Mouse (Mus musculus): ENCODE measurements around the gene Zfhx3.

The Zfhx3 gene

DNA sequence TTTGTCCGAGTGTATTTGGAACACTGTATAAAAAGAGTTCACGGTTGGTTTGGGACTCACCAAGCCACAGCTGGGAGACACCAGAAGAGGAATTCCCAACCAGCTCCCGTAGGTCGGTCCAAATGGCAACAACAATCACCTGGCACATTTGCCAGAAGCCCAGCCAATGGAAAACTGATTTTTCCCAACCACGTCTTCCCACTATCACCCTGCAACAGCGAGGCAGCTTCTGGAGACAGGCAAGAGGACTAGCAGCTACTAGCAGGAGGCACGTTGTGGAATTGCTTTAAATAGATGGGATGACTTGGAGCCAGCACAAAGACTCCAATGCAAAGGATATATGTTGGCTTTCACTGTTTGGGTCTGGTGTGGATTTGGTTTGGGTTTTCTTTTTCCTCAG is 593.7 kb downstream of the Zfhx3 start:
- DNase-seq (ENCODE audit: extremely low spot score, low read depth, low spot score) = no peak

DNA sequence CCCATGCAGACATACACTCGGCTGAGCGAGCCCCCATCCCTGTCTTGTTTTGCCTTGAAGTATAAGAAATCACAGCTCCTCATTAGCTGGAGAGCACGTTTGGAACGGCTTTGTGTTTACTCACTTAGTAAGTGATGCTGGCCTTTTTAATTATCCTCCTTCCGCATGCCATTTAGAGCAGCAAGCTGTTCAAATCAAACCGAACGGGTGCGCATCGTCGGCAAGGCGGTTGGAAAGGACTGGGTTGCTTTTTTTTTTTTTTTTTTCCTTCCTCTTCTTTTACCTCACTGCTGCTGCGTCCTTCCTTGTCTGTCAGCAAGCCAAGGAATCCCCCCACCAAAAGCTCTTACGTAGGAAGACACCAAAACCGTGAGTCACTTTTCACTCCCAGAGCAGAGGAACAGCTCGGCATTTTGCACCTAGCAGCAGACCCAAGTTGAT is 594.5 kb downstream of the Zfhx3 start:
- DNase-seq (ENCODE audit: extremely low spot score, low read depth, low spot score) = no peak

DNA sequence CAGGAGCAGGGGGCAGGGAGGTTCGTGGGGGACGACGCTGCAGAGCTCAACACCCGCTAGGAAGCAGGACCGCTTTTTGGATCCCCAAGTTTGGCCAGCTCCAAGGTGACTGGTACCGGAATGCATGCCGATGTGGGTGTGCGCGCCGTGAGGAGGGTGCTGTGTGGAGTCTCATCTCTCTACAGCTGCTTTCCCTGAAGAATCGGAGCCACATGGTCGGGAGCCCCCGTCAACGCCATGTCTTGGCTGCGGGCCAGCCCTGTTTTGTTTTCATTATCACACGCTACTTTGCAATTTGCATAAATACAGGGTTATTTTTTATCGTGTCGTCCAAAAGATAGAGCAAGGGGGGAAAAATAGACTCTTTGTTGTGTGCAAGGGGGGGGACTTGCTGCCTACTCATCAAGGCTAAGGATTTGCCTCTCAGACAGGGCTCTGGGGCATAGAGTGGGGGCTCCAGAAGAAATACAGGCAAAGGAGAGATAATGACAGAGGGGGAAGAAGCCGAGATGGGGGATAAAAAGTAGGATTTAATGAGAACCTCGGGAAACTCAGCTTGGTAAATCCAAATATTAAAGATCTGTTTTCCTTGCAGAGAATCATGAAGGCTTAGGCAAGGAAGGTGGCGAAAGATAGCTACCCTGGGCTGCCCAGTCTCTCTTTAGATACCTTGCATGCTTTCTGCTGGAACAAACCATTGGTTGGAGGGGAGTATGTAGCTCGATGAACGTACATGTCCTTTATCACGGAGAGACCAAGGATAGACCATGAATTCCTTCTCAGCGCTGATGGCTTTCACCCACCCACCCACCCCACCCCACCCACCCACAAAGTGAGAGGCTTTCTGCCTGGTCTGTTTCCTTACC is 595.5 kb downstream of the Zfhx3 start:
- no peak for DNase-seq (ENCODE audit: extremely low spot score, low read depth, low spot score)

DNA sequence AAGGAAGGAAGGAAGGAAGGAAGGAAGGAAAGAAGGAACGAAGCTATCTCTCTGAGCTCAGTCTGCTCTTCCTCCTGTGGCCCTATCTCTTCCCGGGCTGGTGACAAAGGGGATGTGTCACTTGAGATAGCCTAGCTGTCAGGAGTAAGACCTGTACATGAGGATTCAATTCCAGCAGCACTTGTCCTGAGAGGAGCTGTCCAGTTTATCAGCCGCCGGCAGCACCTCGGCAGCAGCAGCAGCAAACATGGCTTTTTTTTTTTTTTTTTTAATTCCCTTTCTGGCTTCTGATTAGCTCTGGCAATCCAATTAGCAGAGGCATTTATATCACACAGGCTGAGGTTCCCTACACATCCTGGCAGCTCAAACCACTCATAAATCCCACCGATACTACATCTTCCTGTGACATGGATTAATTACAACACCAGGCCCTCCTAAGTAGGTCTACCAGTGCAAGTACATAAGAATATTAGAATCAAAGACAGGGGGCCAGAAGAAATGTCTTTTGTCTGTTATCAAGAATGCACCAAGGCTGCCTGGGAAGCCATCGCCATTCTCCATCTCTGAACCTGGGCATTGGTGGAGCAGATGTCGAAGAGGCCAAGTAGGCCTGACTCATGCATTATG is 596.6 kb downstream of the Zfhx3 start:
- DNase-seq (ENCODE audit: extremely low spot score, low read depth, low spot score) = no peak

DNA sequence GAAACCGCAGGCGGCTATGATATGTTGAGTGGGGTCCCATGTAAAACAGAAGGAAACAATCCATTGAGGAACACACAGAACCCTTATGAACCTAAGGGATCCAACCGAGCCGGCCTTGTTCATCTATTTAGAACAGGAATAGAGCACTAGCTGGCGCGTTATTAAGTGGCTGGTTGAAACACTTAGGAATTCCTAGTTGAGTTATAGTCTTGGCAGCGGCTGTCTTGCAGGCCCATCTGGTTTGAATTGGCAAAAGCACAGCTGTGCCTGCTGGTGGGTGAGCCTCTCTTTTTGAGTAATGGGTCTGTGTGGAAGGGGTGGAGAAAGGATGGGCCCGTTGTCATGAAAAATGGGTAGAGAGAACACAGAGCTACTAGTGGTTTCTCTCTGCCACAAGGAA is 610.1 kb downstream of the Zfhx3 start:
- peak; percentile 52 for DNase-seq (ENCODE audit: extremely low spot score, low read depth, low spot score)

DNA sequence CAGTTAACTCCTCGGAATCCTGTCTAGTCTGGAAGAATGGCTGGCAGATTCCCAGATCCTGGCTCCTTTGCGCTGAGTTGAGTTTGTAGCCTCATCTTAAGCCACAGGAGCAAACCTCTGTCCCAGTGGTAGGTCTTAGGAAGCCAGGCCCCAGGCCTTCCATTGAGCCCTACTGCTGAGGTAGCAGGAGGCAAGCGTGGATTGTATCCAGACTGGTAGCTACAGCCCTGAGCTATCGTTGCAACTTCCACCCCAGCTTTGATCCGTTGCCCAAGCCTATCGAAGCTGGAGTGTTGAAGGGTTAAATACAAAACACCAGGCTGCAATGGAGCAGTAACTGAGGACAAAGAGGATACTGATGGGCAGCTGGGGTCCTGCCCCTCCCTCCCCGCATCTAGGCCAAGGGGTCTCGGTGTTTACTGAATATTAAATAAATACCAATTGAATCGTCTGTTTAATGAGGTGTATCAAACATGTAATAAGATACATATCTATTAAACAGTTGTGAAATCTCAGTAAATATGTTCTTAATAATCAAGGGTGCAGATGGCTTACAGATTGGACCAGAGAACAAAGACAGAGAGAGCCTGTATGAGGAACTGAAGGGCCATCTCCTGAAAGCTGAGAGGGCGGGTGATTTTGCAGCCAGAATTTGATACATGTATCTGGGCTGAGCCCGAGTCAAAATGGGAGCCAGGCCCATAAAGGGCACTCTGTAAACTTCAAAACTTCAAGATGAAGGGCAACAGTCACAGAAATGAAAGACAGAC is 611.5 kb downstream of the Zfhx3 start:
- no peak for DNase-seq (ENCODE audit: extremely low spot score, low read depth, low spot score)

DNA sequence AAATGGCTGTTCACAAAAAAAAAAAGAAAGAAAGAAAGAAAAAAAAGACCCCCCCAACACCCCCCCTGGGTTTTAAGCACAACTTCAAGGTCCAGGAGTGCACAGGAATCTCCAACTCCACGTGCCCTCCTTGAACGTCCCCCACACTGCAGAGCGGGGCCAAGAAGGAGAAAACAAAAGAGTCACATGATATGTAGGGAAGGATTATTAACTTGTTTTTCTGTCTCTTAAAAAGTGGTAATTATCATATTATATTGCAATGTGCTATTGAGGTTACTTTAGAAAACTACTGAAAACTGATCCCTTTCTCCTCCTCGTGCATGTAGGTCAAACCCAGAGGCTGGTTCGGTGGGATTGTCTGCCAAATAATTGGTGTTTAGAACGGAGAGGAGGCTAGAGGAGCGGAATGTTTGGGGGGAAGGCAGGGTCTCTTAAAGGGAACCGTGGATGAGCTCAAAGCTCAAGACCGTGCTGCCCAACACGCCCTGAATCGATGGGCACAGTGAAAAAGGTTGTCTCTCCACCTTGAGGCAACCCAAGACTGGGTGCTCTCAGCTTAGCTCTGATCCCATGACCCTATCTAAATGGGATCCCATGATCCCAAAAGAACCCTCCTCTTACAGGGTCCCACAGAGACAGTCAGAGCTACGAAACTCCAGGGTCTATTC is 612.3 kb downstream of the Zfhx3 start:
- no peak for DNase-seq (ENCODE audit: extremely low spot score, low read depth, low spot score)

DNA sequence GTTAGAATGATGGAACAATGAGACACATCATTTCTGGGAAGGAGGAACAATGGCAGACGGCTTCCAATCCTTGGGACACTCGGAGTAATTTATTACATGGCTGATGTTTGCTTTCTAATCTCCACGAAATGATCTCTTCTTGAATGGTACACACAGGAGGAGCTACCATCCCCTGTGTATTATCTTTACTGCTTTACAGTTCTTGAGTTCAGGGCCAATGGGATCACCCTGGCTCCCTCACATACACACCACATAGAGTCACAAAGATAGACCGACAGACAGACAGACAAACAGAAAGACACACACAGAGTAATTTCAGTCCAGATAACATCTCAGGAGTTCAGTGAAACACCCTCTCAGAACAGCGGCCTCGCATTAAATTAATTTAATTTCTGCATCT is 621.0 kb downstream of the Zfhx3 start:
- DNase-seq (ENCODE audit: extremely low spot score, low read depth, low spot score) = no peak

DNA sequence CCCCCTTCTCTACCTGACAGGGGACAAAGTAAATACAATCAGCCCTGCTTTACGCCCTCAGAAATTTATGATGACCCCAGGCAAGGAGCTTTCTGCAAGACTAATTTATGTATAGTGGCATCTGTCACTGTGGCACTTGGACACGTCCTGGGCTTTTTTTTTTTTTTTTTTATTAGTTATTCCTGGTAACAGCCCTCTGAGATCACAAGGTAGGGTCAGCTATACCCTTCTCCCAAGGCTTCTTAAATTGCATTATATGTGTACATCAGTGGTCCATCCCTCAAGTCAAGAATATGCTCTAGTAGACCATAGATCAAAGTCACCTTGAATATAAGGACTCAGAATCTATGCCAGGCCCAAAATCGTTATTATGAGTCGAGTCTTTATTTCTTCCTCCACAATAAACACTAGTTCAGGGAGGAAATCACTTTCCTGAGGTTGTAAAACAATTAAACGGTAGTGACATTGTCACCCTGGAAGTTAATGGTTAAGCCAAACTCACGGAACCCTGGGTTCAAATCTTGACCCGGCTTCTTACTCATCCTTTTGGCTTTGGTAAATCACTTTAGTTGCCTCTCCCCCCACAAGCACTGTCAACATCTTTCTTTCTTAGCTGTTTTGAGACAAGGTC is 621.6 kb downstream of the Zfhx3 start:
- no peak for DNase-seq (ENCODE audit: extremely low spot score, low read depth, low spot score)

DNA sequence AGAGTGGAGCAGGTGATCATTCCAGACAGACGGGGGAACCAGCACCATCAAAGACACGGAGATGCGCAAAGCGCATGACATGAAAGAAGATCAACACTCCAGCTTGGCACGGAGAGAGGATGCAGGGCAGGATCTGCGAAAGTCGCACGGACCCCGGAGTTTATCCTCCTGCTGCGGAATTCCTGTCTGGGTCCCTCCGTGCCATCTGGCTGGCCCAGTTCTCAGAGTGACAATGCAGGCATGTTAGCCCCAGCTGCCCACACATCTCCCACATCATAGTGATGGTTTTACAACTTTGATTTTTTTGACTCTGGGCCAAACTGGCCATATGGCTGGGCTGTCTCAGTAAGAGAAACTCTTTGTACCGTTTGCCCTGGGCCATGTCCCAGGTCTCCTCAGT is 623.6 kb downstream of the Zfhx3 start:
- no peak for DNase-seq (ENCODE audit: extremely low spot score, low read depth, low spot score)

DNA sequence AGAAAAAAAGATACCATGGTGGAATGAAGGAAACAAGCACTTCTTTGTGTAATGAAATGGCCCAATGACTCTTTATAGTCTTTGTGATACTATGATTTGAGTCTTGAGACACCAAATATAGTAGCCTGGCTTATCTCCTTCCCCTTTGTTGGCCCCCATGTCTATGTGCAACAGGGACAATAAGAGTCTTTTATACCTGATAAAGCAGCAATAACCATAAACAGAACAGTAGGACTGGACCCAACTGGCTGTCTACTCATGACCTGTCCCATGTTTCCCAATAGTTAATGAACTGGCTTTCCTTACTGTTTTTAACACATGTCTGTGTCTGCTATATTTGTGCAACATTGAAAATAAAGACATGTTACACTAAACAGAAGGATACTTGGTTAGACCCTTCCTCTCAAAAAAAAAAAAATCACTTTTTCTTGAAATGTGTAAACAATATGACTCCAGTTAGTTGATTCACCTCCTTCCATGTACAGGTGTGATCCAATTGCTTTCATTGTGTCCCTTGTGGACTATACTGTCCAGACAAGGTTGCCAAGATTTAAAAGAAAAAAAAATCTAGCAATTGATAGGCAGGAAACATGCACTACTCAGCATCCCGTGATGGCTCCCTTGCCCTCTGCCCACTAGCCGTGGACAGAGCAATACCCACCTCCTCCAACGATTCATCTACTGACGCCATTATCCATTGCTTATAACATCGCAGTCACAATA is 631.0 kb downstream of the Zfhx3 start:
- DNase-seq (ENCODE audit: extremely low spot score, low read depth, low spot score) = no peak

DNA sequence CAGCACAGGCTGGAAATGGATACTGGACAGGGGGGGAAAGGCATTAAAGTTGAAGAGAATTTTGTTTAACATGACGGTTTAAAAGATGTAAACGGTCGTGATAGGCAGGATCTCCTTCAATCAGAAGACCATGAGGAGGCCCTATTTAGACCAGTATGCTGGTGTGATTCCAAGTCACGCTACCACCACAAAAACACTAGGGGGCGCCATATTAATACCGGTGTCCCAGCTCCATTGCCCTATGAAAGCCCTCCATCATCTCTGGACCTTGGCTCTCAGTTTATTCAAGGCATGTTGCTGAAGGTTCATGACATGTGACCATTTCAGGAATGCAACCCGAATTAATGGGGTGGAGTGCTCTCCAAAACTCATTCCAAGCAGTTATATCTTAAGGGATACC is 631.7 kb downstream of the Zfhx3 start:
- DNase-seq (ENCODE audit: extremely low spot score, low read depth, low spot score) = no peak

DNA sequence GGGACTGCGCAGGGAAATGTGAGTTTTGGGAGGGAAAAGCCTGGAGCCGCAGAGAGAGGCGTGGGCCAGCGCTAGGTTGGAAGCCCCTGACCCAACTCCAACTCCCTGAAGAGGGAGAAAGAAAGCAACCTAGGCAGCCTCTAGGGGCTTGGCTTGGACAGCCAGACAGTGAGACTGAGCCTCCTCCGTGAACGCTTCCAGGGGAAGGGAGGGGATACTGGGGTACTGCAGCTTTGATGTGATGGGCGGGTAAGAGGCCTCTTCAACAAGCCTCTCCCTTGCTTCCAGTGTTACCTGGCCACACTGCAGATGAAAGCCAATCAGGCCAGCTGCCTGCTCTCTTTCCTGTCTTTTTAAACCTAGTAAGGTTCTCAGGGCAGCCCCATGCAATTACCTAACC is 635.1 kb downstream of the Zfhx3 start:
- DNase-seq (ENCODE audit: extremely low spot score, low read depth, low spot score) = no peak

DNA sequence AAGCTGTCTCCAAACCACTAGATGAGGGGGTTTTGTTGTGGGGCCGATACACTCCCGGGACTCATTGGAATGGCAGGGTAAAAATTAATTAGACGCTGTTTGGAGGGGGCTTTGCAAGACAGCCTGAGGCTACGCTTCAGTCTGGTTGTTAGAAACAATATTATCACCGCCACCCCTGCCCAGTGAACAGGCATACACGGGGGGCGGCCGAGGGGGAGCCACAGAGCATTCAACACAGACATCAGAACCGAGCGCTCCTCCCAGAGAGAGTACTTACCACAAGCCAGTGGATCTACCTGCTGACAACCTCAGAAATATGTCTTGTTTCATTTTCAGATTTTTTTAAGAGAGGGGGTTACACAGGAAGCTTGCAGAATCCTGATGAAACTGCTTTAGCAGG is 635.9 kb downstream of the Zfhx3 start:
- DNase-seq (ENCODE audit: extremely low spot score, low read depth, low spot score) = no peak

DNA sequence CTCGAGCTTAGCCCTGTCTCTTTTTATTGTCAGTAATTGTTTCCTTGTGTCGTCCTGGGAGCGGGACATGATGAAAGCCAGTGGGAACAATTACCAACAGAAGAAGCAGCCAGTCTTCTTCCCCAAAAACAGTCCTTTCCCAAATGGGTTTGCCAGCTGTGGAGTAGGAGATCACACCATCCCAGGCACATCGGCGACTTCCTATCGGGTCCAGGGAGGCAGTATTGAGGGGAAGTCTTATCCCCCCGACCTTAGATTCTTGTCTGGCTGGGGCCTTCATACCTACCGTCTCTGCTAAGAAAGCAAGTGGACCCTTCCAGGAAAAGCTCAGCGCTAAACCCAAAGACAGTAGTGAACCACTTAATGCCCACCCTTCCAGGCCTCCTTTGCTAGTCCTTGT is 637.4 kb downstream of the Zfhx3 start:
- no peak for DNase-seq (ENCODE audit: extremely low spot score, low read depth, low spot score)

DNA sequence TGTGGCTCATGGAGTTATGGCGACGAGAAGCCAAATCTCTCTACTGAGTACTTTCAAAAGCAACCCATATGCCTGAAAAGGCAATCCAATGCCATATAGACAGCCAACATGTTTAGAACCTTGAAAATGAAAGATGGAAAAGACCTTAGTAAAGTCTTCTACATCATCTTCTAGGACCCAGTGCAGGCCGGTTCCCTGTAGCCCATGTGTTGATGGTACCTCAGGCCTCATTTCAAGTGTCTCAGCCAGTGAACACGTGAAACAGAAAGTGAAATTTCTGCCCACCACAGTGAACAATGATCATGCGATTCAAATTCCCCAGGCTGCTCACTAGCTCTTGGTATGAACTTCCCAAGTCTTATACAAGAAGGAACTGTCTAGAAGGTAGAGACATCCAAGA is 637.9 kb downstream of the Zfhx3 start:
- DNase-seq (ENCODE audit: extremely low spot score, low read depth, low spot score) = no peak

DNA sequence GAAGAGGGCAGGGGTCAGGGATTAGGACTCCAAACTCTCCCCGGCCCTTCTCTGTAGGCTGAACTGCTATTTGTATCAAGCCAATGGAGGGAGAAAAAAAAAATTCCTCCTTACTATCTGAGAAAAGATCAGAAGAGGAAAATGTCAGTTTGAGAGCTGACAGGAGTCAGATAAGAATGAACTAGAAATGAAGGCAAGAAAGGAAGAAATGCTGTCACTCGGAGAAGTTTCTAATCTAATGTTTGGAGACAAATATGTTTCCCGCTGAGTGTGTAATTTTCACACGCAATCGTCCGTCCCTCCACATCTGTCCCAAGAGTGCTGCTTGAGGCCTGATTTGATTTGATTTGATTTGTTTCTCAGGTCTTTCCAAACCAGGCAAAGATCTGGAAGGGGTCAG is 639.1 kb downstream of the Zfhx3 start:
- no peak for DNase-seq (ENCODE audit: extremely low spot score, low read depth, low spot score)

DNA sequence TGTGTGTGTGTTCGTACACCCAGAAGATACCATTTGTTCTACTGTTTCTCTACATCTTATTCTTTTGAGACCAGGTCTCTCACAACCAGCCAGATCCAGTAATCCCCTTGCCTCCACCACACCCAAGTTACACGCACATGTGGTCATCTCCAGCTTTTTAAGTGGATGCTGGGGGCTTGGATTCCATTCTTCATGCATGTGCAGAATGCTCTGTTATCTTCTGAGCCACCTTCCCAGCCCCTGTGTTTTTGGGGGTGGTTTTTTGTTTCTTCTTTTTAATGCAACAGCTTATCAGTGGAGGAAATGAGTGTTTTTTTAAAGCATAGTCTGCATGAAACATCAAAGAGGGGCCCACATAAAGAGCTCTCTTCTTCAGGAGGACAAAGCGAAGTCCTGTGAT is 639.8 kb downstream of the Zfhx3 start:
- no peak for DNase-seq (ENCODE audit: extremely low spot score, low read depth, low spot score)

DNA sequence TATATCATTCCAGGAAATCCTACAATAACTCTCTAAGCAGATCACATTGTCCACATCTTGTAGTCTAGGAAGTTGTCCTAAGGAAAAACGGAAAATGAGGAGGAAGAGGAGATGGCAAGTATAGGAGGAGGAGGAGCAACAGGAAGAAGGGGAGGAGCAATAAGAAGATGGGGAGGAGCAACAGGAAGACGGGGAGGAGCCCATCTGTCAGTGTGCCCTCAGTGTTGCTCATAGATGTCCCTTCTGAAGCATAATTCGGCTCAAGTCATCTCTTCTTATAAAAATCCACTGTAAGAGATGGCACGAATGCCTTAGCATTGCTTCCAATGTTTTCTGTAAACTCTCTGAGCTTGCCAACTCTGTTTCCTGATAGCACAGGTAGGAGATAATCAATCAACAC is 640.8 kb downstream of the Zfhx3 start:
- no peak for DNase-seq (ENCODE audit: extremely low spot score, low read depth, low spot score)
